Mouse (Mus musculus) hindbrain, embryonic 15.5 days (tissue): ENCODE measurements around the gene Egfl7. TPM values are rescaled to one million over a fixed set of nuclear protein-coding genes. Genes with fewer than 3 reads are reported as not detected.
A peak's percentile ranks its signal among the peaks of the same experiment; 100 is the strongest.

ENCODE experiments used
- ATAC-seq: fragments of 200-750 bp; cut with Nextera tagmentation; 2 replicates; pipeline ENCODE4 v1.8.0; 2017; ENCODE audit warnings: low read depth, moderate number of reproducible peaks, moderate TSS enrichment; ENCODE audit not compliant: low FRiP score
- H3K27ac ChIP-seq: fragments of 300-500 bp; sonication (generic); replicated peaks from 2 replicates; pipeline ENCODE4 v1.5.1; 2015; ENCODE audit warnings: mild to moderate bottlenecking, inconsistent platforms
- H3K27me3 ChIP-seq: fragments of 300-500 bp; sonication (generic); 2 replicates; pipeline ENCODE4 v1.6.1; 2015; ENCODE audit warnings: control low read depth, inconsistent platforms
- H3K36me3 ChIP-seq: fragments of 300-500 bp; sonication (generic); 2 replicates; pipeline ENCODE4 v1.6.1; 2015; ENCODE audit warnings: control low read depth, inconsistent platforms
- H3K4me1 ChIP-seq: fragments of 300-500 bp; sonication (generic); replicated peaks from 2 replicates; pipeline ENCODE4 v1.6.1; 2015; ENCODE audit warnings: control low read depth, inconsistent platforms
- H3K4me2 ChIP-seq: fragments of 300-500 bp; sonication (generic); 2 replicates; pipeline ENCODE4 v1.6.1; 2015; ENCODE audit warnings: moderate library complexity, mild to moderate bottlenecking, inconsistent platforms
- H3K4me3 ChIP-seq: fragments of 300-500 bp; sonication (generic); 2 replicates; pipeline ENCODE4 v1.5.1; 2015; ENCODE audit warnings: mild to moderate bottlenecking, inconsistent platforms
- H3K9ac ChIP-seq: fragments of 300-500 bp; sonication (generic); 2 replicates; pipeline ENCODE4 v1.6.1; 2015; ENCODE audit warnings: inconsistent platforms
- H3K9me3 ChIP-seq: fragments of 300-500 bp; sonication (generic); 2 replicates; pipeline ENCODE4 v1.6.1; 2016; ENCODE audit warnings: control low read depth, inconsistent platforms
- WGBS: fragments of 180-500 bp; shearing (Covaris S2); methylation state at CpG from one replicate; pipeline ENCODE4 v1.1.7; 2015; 5-methylcytosine and 5-hydroxymethylcytosine counted together
- polyA plus RNA-seq: library from polyadenylated mRNA; unstranded; fragments of >200 nt; fragmentation: Nextera tagmentation; extraction: Ambion mirVana; gene quantifications from 2 replicates; pipeline ENCODE4 v1.2.1, GENCODE M21; 2015

The Egfl7 gene
- polyA plus RNA-seq, 1 experiment from 2014 or later: 70.7 TPM

GRCm38 (mm10) chr2:26594934-26595724, 15.3 kb downstream of the Egfl7 start:
- no peak for ATAC-seq
- Histone ChIP-seq H3K9ac (no peak overlapping the region), H3K36me3 (no peaks in the 10 kb centered on the region), H3K9me3 (no peaks in the 10 kb centered on the region), H3K27ac (no peak overlapping the region), H3K27me3 (no peaks in the 10 kb centered on the region), H3K4me3 (no peak overlapping the region), H3K4me1 (no peaks in the 10 kb centered on the region), H3K4me2 (no peak overlapping the region)
- WGBS: 78% methylated on average over 6 of the region's 6 CpGs

- H3K9ac ChIP-seq: no peak overlapping the region
- no peak overlapping the region for H3K27ac ChIP-seq
- no peaks in the 10 kb centered on the region for H3K27me3 ChIP-seq
- no peak for ATAC-seq
- no peak overlapping the region for H3K4me2 ChIP-seq
- H3K4me3 ChIP-seq: no peak overlapping the region
- no peaks in the 10 kb centered on the region for H3K4me1 ChIP-seq
- no peaks in the 10 kb centered on the region for H3K9me3 ChIP-seq
- H3K36me3 ChIP-seq: no peaks in the 10 kb centered on the region
- WGBS: 87% methylated on average over 11 of the region's 11 CpGs
Measured at GRCm38 (mm10) chr2:26595725-26596435, 16.1 kb downstream of the Egfl7 start.

GRCm38 (mm10) chr2:26596898-26597297, 17.1 kb downstream of the Egfl7 start:
- Histone ChIP-seq H3K27ac (no peak overlapping the region), H3K4me2 (no peak overlapping the region), H3K27me3 (no peaks in the 10 kb centered on the region), H3K4me1 (no peaks in the 10 kb centered on the region), H3K9me3 (no peaks in the 10 kb centered on the region), H3K36me3 (no peaks in the 10 kb centered on the region), H3K4me3 (no peak overlapping the region), H3K9ac (no peak overlapping the region)
- ATAC-seq: no peak
- WGBS: 94% methylated on average over 3 of the region's 3 CpGs

- Histone ChIP-seq H3K9ac (no peak overlapping the region), H3K36me3 (no peaks in the 10 kb centered on the region), H3K4me2 (no peak overlapping the region), H3K4me3 (no peak overlapping the region), H3K27ac (no peak overlapping the region), H3K4me1 (no peaks in the 10 kb centered on the region), H3K27me3 (peaks cover 6% of the 10 kb centered on the region), H3K9me3 (no peaks in the 10 kb centered on the region)
- ATAC-seq: no peak
- 87% methylated on average over 2 of the region's 2 CpGs for WGBS
Measured at GRCm38 (mm10) chr2:26597810-26598209, 18.0 kb downstream of the Egfl7 start.

GRCm38 (mm10) chr2:26598462-26598861, 18.6 kb downstream of the Egfl7 start:
- no peak for ATAC-seq
- peaks cover 12% of the 10 kb centered on the region for H3K27me3 ChIP-seq

GRCm38 (mm10) chr2:26599965-26600364, 20.2 kb downstream of the Egfl7 start:
- Histone ChIP-seq H3K27ac (no peak overlapping the region), H3K4me1 (peaks cover 13% of the 10 kb centered on the region), H3K9ac (no peak overlapping the region), H3K27me3 (peaks cover 22% of the 10 kb centered on the region), H3K4me3 (no peak overlapping the region), H3K4me2 (no peak overlapping the region), H3K9me3 (no peaks in the 10 kb centered on the region), H3K36me3 (no peaks in the 10 kb centered on the region)
- 85% methylated on average over 4 of the region's 4 CpGs for WGBS
- no peak for ATAC-seq

More at GRCm38 (mm10) chr2:26598462-26598861, 18.6 kb downstream of the Egfl7 start:
- Histone ChIP-seq H3K9me3 (no peaks in the 10 kb centered on the region), H3K4me2 (no peak overlapping the region), H3K9ac (no peak overlapping the region), H3K4me1 (0 out of 2 replicates have a peak, but pooled peaks cover 4% of the 10 kb centered on the region), H3K4me3 (no peak overlapping the region), H3K27ac (no peak overlapping the region), H3K36me3 (no peaks in the 10 kb centered on the region)
- 91% methylated on average over 3 of the region's 3 CpGs for WGBS

- WGBS: 94% methylated on average over 2 of the region's 2 CpGs
- ATAC-seq: no peak
- no peak overlapping the region for H3K27ac ChIP-seq
Measured at GRCm38 (mm10) chr2:26600664-26601063, 20.9 kb downstream of the Egfl7 start.

GRCm38 (mm10) chr2:26601595-26601994, 21.8 kb downstream of the Egfl7 start:
- 79% methylated on average over 1 of the region's 1 CpGs for WGBS

More at GRCm38 (mm10) chr2:26600664-26601063, 20.9 kb downstream of the Egfl7 start:
- Histone ChIP-seq H3K4me2 (no peak overlapping the region), H3K9me3 (no peaks in the 10 kb centered on the region), H3K4me3 (no peak overlapping the region), H3K36me3 (no peaks in the 10 kb centered on the region), H3K9ac (no peak overlapping the region), H3K27me3 (peaks cover 24% of the 10 kb centered on the region), H3K4me1 (peaks cover 13% of the 10 kb centered on the region)

GRCm38 (mm10) chr2:26602631-26603030, 22.8 kb downstream of the Egfl7 start:
- Histone ChIP-seq H3K4me2 (no peak overlapping the region), H3K4me1 (peaks cover 18% of the 10 kb centered on the region), H3K27me3 (peaks cover 24% of the 10 kb centered on the region), H3K4me3 (no peak overlapping the region), H3K36me3 (no peaks in the 10 kb centered on the region), H3K9ac (no peak overlapping the region), H3K27ac (no peak overlapping the region), H3K9me3 (no peaks in the 10 kb centered on the region)
- 88% methylated on average over 5 of the region's 5 CpGs for WGBS
- no peak for ATAC-seq

More at GRCm38 (mm10) chr2:26601595-26601994, 21.8 kb downstream of the Egfl7 start:
- peaks cover 13% of the 10 kb centered on the region for H3K4me1 ChIP-seq
- peaks cover 24% of the 10 kb centered on the region for H3K27me3 ChIP-seq
- H3K9me3 ChIP-seq: no peaks in the 10 kb centered on the region
- H3K4me3 ChIP-seq: no peak overlapping the region
- H3K27ac ChIP-seq: no peak overlapping the region
- H3K36me3 ChIP-seq: no peaks in the 10 kb centered on the region
- ATAC-seq: no peak
- no peak overlapping the region for H3K9ac ChIP-seq
- no peak overlapping the region for H3K4me2 ChIP-seq

- Histone ChIP-seq H3K9me3 (no peaks in the 10 kb centered on the region), H3K27me3 (peaks cover 24% of the 10 kb centered on the region), H3K4me3 (peak overlapping the region; percentile 45), H3K9ac (no peak overlapping the region), H3K4me2 (peak overlapping the region; percentile 80), H3K27ac (no peak overlapping the region), H3K36me3 (no peaks in the 10 kb centered on the region), H3K4me1 (peaks cover 18% of the 10 kb centered on the region)
- WGBS: 22% methylated on average over 6 of the region's 6 CpGs
- ATAC-seq: no peak
Measured at GRCm38 (mm10) chr2:26603159-26603558, 23.3 kb downstream of the Egfl7 start.

GRCm38 (mm10) chr2:26603720-26604671, 24.2 kb downstream of the Egfl7 start, which contains the start of gene Agpat2:
Agpat2 (minus strand) TSS chr2:26604417.
- WGBS: under 1% methylated on average over 94 of the region's 103 CpGs
- peak within 1 kb of the TSS; percentile 45 for H3K4me3 ChIP-seq
- ATAC-seq: peak; percentile 54

More at GRCm38 (mm10) chr2:26603720-26604671, 24.2 kb downstream of the Egfl7 start, which contains the start of gene Agpat2:
- H3K27me3 ChIP-seq: peaks cover 24% of the 10 kb centered on the region
- H3K27ac ChIP-seq: no peak within 1 kb of the TSS
- H3K4me1 ChIP-seq: peaks cover 18% of the 10 kb centered on the region
- H3K9ac ChIP-seq: peak within 1 kb of the TSS; percentile 50
- H3K4me2 ChIP-seq: peak within 1 kb of the TSS; percentile 80
- no peaks in the 10 kb centered on the region for H3K36me3 ChIP-seq
- no peaks in the 10 kb centered on the region for H3K9me3 ChIP-seq
